Mouse (Mus musculus): ENCODE measurements around the gene Tex21. TPM values are rescaled to one million over a fixed set of nuclear protein-coding genes. Genes with fewer than 3 reads are reported as not detected.

Gene Tex21
- polyA plus RNA-seq (2021) = not detected

DNA sequence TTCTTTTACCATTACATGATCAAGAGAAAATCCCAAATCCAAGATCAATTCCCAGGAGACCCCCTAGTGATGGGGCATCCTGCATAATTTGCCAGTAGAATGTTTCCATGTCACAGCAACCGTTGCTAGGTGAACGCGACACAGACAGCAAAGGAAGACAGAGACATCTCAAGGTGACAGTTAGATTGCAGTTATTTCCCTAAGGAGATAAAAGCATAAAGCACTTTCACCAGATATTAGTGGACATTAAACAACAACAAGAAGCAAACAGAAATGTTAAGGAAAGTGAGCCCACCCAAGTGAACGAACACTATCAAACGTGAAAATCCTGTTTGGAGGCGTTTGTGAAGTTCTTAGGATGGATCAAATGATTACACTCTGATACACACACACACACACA is at the start of gene Tex21:
TSS of gene Tex21 (minus strand) at position 101 of the 400 bp plus-strand sequence.
- peaks cover 9% of the 10 kb centered on the region for H3K27me3 ChIP-seq
- TF ChIP-seq CTCF (IDR thresholded peaks at IDR 0.05) = no peak
- DNase-seq (ENCODE audit: low read depth, low spot score) = no peak
- no peak for ATAC-seq
- in situ Hi-C loops (cut with MboI; ENCODE audit: low pct_unique_long_range_greater_than_20kb) = no loop called here
- ChIA-PET CTCF (no interaction called here), POLR2A (no interaction called here)

DNA sequence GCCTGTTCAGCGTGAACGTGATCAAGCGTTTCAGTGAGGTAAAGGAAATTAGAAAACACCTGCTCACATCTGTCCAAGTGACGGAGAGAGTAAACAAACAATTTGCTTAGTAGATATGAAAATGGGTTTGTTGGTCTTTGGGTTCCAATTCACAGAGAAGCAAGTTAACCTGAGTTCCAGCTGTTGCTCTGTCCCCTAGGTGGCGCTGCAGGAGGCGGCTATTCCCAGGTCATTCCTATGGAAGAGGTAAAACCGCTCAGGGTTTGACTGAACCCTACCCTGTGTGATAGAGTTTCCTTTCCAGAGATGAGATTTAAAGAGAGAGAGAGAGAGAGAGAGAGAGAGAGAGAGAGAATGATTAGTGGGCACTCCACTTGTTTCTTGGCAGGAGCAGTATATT is 46.6 kb upstream of the Tex21 start:
- H3K27me3 ChIP-seq = no peaks in the 10 kb centered on the region
- in situ Hi-C loops (cut with MboI; ENCODE audit: low pct_unique_long_range_greater_than_20kb) = no loop called here
- ChIA-PET POLR2A (no interaction called here), CTCF (interaction anchor here (0.8 to 4.2 kb wide), 8 partner anchors 11 to 51 kb away, joined by 3 to 29 read pairs (median 6); no protein-coding TSS in a partner anchor)
- TF ChIP-seq CTCF (IDR thresholded peaks at IDR 0.05) = peak; percentile 86
- ATAC-seq (no peak), DNase-seq (ENCODE audit: low read depth, low spot score) (no peak)

DNA sequence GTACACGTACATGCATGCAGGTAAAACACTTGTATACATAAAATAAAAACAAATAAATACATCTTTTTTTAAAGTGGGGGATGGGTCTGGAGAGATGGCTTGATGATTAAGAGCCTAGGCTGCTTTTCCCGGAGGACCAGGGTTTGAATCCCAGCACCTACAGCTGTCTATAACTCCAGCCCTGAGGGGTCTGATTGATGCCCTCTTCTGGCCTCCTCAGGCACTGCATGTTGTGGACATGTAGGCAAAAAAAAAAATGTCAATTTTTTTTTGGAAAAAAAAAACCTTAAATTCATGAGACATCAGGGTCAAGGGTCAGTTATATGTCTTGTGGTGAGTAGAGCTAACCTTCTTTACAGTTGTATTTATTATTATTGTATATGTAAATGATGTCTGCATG is 43.7 kb upstream of the Tex21 start:
- no peak for TF ChIP-seq CTCF (IDR thresholded peaks at IDR 0.05)
- DNase-seq (ENCODE audit: low read depth, low spot score) = no peak
- no peaks in the 10 kb centered on the region for H3K27me3 ChIP-seq
- ATAC-seq = no peak
- CTCF ChIA-PET = interaction anchor here (0.7 kb wide), 1 partner anchor 8 kb away, joined by 3 read pairs; no protein-coding TSS in a partner anchor
- POLR2A ChIA-PET = no interaction called here
- in situ Hi-C loops (cut with MboI; ENCODE audit: low pct_unique_long_range_greater_than_20kb) = no loop called here

DNA sequence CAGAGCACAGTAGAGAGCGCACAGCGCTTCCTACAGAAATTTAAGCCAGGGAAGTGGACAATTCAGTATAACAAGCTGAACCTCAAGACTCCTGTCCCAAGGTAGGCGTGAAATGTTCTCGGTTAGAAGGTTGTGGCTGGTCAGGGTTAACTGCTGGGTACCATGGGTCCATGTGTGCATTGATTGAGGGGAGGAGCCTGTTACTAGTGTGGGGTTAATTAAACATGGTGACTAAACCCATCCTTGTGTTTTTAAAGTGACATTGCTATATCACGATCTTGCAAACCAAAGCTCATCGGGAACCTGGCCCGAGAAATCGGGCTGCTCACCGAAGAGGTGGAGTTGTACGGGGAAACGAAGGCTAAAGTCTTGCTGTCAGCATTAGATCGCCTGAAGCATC is 42.9 kb upstream of the Tex21 start:
- ATAC-seq (no peak), DNase-seq (ENCODE audit: low read depth, low spot score) (no peak)
- ChIA-PET POLR2A (no interaction called here), CTCF (no interaction called here)
- no peak for TF ChIP-seq CTCF (IDR thresholded peaks at IDR 0.05)
- H3K27me3 ChIP-seq = no peaks in the 10 kb centered on the region
- in situ Hi-C loops (cut with MboI; ENCODE audit: low pct_unique_long_range_greater_than_20kb) = no loop called here

DNA sequence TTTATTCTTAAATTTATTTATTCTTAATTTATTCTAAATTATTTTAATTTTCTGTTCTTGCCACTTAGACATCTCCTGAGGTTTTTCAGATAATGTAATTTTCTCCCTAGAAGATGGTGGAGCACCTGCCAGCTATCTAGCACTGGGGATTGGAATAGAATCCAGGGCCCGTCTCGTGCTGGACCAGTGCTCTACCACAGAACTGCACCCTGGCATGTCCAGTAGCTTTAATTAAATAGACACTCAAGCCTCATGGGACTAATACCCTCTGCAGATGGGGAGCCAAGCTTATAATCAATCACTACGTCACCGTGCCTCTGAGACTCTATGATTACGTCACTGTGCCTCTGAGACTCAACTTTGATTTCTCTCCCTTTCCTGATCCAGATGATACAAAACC is 41.9 kb upstream of the Tex21 start:
- in situ Hi-C loops (cut with MboI; ENCODE audit: low pct_unique_long_range_greater_than_20kb) = no loop called here
- ChIA-PET CTCF (no interaction called here), POLR2A (no interaction called here)
- DNase-seq (ENCODE audit: low read depth, low spot score) (no peak), ATAC-seq (no peak)
- TF ChIP-seq CTCF (IDR thresholded peaks at IDR 0.05) = no peak
- H3K27me3 ChIP-seq = no peaks in the 10 kb centered on the region

DNA sequence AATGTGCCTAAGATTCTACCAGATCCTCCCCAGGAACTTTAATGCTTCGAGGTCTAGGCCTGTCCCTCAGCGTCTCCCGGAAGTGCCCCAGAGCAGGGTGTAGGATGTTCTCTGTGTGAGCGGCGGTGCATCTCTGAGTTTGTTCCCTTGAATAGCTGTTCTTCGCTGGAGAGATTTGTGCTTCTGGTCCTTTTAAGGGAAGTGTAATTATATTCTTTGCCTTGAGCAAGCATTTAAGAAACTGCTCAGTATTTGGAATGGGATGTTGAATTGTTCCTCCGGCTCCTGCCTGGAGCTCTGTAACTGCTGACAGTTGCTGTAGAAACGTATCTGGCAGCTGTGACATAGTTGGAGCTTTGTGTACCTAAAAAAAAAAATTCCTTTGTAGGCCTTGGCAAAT is 41.4 kb upstream of the Tex21 start:
- ATAC-seq (no peak), DNase-seq (ENCODE audit: low read depth, low spot score) (no peak)
- ChIA-PET POLR2A (no interaction called here), CTCF (no interaction called here)
- in situ Hi-C loops (cut with MboI; ENCODE audit: low pct_unique_long_range_greater_than_20kb) = no loop called here
- no peaks in the 10 kb centered on the region for H3K27me3 ChIP-seq
- TF ChIP-seq CTCF (IDR thresholded peaks at IDR 0.05) = no peak

DNA sequence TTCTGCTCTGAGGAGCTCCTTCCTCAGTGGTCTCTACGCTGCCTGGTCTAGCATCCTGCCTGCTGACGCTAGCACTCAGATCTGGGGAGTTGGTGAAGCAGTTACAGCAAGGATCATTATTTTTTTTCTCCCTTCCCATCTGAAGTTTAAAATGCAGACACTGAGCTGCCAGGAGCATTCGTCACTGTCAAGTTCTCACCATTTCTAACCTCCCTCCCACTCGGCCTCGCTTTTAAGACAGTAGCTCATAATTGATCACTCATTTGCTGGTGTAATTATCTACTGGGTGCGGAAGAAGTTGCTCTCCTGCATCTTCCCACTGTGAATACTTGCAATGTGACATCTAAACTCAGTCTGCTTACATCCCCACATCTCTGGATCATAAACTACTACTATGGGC is 38.9 kb upstream of the Tex21 start:
- H3K27me3 ChIP-seq = no peaks in the 10 kb centered on the region
- no peak for TF ChIP-seq CTCF (IDR thresholded peaks at IDR 0.05)
- ATAC-seq = no peak
- ChIA-PET CTCF (no interaction called here), POLR2A (no interaction called here)
- no peak for DNase-seq (ENCODE audit: low read depth, low spot score)
- in situ Hi-C loops (cut with MboI; ENCODE audit: low pct_unique_long_range_greater_than_20kb) = no loop called here

DNA sequence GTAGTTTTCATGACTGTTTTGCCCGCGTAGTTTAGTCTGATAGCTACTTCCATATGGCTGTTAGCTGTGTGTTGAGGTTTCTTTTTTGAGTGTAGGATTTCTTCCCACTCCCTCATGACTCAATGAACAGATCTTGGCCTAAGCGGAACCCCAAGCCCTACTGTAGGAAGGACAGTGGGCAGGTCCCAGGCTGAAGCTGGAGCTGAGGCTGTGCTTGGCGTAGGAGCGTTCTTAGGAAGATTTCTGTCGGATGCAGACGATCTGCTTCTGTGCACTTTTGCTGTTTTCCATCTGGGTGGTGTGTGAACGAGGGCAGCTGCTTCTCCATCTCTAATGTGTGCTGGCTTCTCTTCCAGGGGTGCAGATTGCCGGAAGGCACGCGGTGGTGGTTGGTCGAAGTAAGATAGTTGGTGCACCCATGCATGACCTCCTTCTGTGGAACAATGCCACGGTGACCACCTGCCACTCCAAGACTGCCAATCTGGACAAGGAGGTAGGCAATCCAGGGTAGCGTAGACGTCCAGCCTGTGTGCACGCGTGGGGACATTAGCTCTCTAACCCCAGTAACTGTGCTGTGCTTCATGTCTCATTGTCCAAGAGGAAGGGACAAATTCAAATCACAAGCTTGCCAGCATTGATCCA is 36.1 kb upstream of the Tex21 start:
- POLR2A ChIA-PET = no interaction called here
- DNase-seq (ENCODE audit: low read depth, low spot score) (no peak), ATAC-seq (no peak)
- H3K27me3 ChIP-seq = no peaks in the 10 kb centered on the region
- CTCF ChIA-PET = interaction anchor here (0.7 to 1.0 kb wide), 2 partner anchors 10 to 58 kb away, joined by 4 to 6 read pairs; no protein-coding TSS in a partner anchor
- in situ Hi-C loops (cut with MboI; ENCODE audit: low pct_unique_long_range_greater_than_20kb) = no loop called here
- TF ChIP-seq CTCF (IDR thresholded peaks at IDR 0.05) = no peak

DNA sequence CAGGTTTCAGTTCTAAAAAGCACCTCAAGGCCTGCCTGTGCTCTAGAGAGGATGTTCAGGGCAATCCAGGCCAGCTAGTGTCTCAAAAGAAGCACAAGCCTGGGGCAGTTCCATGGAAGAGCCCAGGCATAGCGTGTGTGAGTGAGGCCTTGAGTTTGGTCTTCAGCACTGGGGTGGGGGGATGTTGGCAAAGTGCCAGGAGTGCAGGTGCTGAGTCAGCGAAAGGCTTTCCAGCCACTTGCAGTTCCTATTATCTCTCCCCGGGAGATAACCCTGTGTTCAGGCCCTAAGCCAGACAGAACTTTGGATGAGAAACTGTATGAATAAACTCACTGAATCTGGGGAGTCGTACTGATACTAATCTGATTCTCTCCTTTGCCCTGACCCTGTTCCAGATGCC is 35.6 kb upstream of the Tex21 start:
- ATAC-seq = no peak
- no peak for DNase-seq (ENCODE audit: low read depth, low spot score)
- in situ Hi-C loops (cut with MboI; ENCODE audit: low pct_unique_long_range_greater_than_20kb) = no loop called here
- CTCF ChIA-PET = interaction anchor here (1.0 kb wide), 1 partner anchor 10 kb away, joined by 6 read pairs; no protein-coding TSS in a partner anchor
- H3K27me3 ChIP-seq = no peaks in the 10 kb centered on the region
- no peak for TF ChIP-seq CTCF (IDR thresholded peaks at IDR 0.05)
- POLR2A ChIA-PET = no interaction called here

DNA sequence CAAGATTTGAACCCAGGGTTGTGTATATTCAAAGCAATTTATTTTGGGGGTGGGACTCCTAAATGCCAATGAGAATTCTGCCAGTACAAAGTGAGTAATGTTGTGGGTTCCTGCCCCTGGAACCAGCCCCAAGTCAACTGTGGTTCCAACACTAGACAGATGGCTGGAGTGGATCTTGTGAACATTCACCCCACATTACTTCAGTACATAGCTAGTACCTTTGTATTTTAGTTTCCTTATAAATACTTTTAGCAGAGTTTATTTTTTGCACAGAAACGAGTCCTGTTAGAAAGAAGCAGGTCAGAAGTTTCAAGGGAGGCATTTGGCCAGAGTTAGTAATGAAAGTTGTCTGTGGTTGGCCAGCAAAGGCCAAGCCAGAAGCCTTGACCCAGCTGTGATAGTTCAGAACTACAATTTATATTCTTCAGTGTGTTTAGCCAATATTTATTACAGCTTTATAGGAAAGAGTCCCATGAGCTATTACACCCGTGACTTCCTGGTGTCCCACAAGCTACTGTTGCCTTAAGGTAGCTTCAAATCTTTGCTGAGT is 34.6 kb upstream of the Tex21 start:
- POLR2A ChIA-PET = no interaction called here
- in situ Hi-C loops (cut with MboI; ENCODE audit: low pct_unique_long_range_greater_than_20kb) = no loop called here
- DNase-seq (ENCODE audit: low read depth, low spot score) (no peak), ATAC-seq (no peak)
- no peaks in the 10 kb centered on the region for H3K27me3 ChIP-seq
- CTCF ChIA-PET = interaction anchor here (1.0 kb wide), 1 partner anchor 11 kb away, joined by 6 read pairs; no protein-coding TSS in a partner anchor
- no peak for TF ChIP-seq CTCF (IDR thresholded peaks at IDR 0.05)

DNA sequence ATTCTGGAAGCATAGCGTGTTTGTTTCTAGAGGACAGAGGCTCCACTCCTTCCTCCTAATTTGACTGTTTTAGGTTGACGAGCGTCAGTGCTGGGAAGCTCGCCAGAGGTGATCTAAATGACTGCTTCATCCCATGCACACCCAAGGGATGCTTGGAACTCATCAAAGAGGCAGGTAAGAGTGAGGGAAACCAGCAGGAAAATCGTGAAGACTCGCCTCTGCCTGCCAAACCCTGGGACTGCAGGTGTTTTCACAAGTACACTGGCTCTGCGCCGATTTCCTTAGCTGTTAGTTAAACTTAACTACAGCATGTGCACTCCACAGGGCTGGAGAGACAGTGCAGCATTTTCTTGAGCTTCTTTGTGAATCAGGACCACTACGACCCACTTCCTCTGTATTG is 34.0 kb upstream of the Tex21 start:
- no peaks in the 10 kb centered on the region for H3K27me3 ChIP-seq
- no peak for DNase-seq (ENCODE audit: low read depth, low spot score)
- ATAC-seq = no peak
- no peak for TF ChIP-seq CTCF (IDR thresholded peaks at IDR 0.05)
- ChIA-PET POLR2A (no interaction called here), CTCF (no interaction called here)
- in situ Hi-C loops (cut with MboI; ENCODE audit: low pct_unique_long_range_greater_than_20kb) = no loop called here

DNA sequence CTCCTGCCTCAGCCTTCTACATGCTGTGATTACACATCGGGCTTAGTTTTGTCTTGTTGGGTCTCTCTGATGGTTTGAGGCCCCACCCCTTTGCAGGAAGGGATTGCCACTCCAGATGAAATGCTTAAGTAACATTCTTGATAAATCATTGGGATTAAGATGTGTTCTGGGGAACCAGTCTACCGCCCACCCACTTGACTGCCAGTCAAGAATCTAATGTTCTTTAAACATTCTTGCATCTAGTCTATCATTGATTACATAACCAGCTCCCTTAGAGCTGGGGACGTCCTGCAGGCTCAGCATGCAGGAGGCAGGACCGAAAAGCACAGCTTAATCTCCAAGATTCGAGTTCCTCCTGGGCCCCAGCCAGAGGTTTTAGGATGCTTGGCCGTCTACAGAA is 31.7 kb upstream of the Tex21 start:
- ChIA-PET POLR2A (no interaction called here), CTCF (no interaction called here)
- no peak for ATAC-seq
- no peak for TF ChIP-seq CTCF (IDR thresholded peaks at IDR 0.05)
- in situ Hi-C loops (cut with MboI; ENCODE audit: low pct_unique_long_range_greater_than_20kb) = no loop called here
- no peaks in the 10 kb centered on the region for H3K27me3 ChIP-seq
- no peak for DNase-seq (ENCODE audit: low read depth, low spot score)
